Mouse (Mus musculus) midbrain, postnatal 0 days (tissue): Measurements from ENCODE around the gene Zscan12. TPM values are rescaled to one million over a fixed set of nuclear protein-coding genes. Genes with fewer than 3 reads are reported as not detected.

Experiments
- ATAC-seq: fragments of 200-750 bp; cut with Nextera tagmentation; 2 replicates; pipeline ENCODE4 v1.8.0; 2017; ENCODE audit warnings: moderate number of reproducible peaks, mild to moderate bottlenecking, moderate TSS enrichment, moderate library complexity; ENCODE audit not compliant: low FRiP score
- DNase-seq: peaks from one replicate; pipeline ENCODE4 v3.0.0-alpha.2; 2015; ENCODE audit warnings: low spot score
- H3K27ac ChIP-seq: fragments of 300-500 bp; sonication (generic); 2 replicates; pipeline ENCODE4 v1.5.1; 2014; ENCODE audit warnings: low read depth, mild to moderate bottlenecking, low read length, mixed read lengths
- H3K27me3 ChIP-seq: fragments of 300-500 bp; sonication (generic); 2 replicates; pipeline ENCODE4 v1.6.1; 2014; ENCODE audit warnings: low read length, control low read depth, mixed read lengths; ENCODE audit not compliant: insufficient read depth
- H3K36me3 ChIP-seq: fragments of 300-500 bp; sonication (generic); 2 replicates; pipeline ENCODE4 v1.6.1; 2014; ENCODE audit warnings: low read length, control low read depth, mixed read lengths; ENCODE audit not compliant: insufficient read depth
- H3K4me1 ChIP-seq: fragments of 300-500 bp; sonication (generic); 2 replicates; pipeline ENCODE4 v1.6.1; 2014; ENCODE audit warnings: mild to moderate bottlenecking, control low read depth, antibody characterized with exemption, low read length, mixed read lengths; ENCODE audit not compliant: insufficient read depth
- H3K4me2 ChIP-seq: fragments of 300-500 bp; sonication (generic); 2 replicates; pipeline ENCODE4 v1.6.1; 2014; ENCODE audit warnings: low read depth, mild to moderate bottlenecking, low read length, mixed read lengths; ENCODE audit not compliant: poor library complexity, severe bottlenecking
- H3K4me3 ChIP-seq: fragments of 300-500 bp; sonication (generic); 2 replicates; pipeline ENCODE4 v1.5.1; 2014; ENCODE audit warnings: low read depth, mild to moderate bottlenecking, low read length, moderate library complexity
- H3K9ac ChIP-seq: fragments of 300-500 bp; sonication (generic); replicated peaks from 2 replicates; pipeline ENCODE4 v1.6.1; 2014; ENCODE audit warnings: mild to moderate bottlenecking, low read length, moderate library complexity, mixed read lengths; ENCODE audit not compliant: poor library complexity, severe bottlenecking
- H3K9me3 ChIP-seq: fragments of 300-500 bp; sonication (generic); 2 replicates; pipeline ENCODE4 v1.6.1; 2016; ENCODE audit warnings: low read length, control low read depth
- CTCF ChIP-seq: IDR thresholded peaks from 2 replicates; pipeline ENCODE4 v1.5.1; 2016; ENCODE audit warnings: antibody characterized with exemption, mild to moderate bottlenecking
- WGBS: fragments of 180-500 bp; shearing (Covaris S2); extraction: QIAGEN DNeasy Blood & Tissue Kit; methylation state at CpG from one replicate; pipeline ENCODE4 v1.1.7; 2014; 5-methylcytosine and 5-hydroxymethylcytosine counted together
- polyA plus RNA-seq: library from polyadenylated mRNA; unstranded; fragments of >200 nt; fragmentation: Nextera tagmentation; extraction: Ambion mirVana; gene quantifications from 2 replicates; pipeline ENCODE4 v1.2.1, GENCODE M21; 2015
- total RNA-seq: library from RNA; depleted of rRNA; stranded (reverse); fragments of >200 nt; gene quantifications from 2 replicates; pipeline ENCODE4 v1.2.3, GENCODE M21; 2014

The Zscan12 gene
- total and polyA plus RNA-seq, 2 experiments from 2014 or later = 5.0 to 7.2 TPM

DNA sequence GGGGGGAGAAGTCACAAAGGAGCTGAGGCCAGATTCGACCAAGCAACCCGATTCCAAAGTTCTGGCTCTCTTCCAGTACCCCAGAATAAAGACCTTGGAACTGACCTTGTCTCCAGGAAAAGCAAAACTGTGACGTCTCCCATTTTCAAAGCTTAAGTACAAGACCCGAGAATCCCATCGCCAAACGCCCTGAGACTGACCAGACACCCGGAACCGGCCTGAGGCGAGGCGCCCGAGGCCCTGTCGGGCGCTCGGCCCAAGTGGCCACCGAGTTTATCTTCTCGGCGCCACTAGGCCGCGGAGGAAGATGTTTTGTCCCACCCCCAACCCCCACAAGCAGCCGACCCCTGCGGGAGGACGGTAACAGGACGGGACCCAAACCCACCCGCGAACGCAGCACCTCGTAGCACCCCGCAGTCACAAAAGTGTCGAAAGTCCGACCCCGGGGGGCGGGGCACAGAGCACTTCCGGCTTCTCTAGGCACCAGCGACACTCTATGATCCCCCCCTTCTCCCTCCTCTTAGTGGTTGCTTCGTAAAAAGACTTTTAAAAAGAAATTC lies 39.7 kb downstream of the Zscan12 start, which contains the start of gene Zkscan3:
Gene Zkscan3 (minus strand): TSS at position 469 of the 560 bp plus-strand sequence.
- DNase-seq = peak; percentile 93
- peak; percentile 95 for ATAC-seq
- H3K4me2 ChIP-seq = peak within 1 kb of the TSS; percentile 73
- WGBS = under 1% methylated on average over 35 of the region's 35 CpGs
- peak within 1 kb of the TSS; percentile 66 for H3K27ac ChIP-seq
- peak within 1 kb of the TSS; percentile 71 for H3K4me3 ChIP-seq
- no peaks in the 10 kb centered on the region for H3K27me3 ChIP-seq
- H3K36me3 ChIP-seq = no peaks in the 10 kb centered on the region
- no peaks in the 10 kb centered on the region for H3K9me3 ChIP-seq
- peak within 1 kb of the TSS; percentile 75 for H3K9ac ChIP-seq
- no peak for TF ChIP-seq CTCF
- H3K4me1 ChIP-seq = peaks cover 11% of the 10 kb centered on the region; the same call in 1 of the 2 replicates

DNA sequence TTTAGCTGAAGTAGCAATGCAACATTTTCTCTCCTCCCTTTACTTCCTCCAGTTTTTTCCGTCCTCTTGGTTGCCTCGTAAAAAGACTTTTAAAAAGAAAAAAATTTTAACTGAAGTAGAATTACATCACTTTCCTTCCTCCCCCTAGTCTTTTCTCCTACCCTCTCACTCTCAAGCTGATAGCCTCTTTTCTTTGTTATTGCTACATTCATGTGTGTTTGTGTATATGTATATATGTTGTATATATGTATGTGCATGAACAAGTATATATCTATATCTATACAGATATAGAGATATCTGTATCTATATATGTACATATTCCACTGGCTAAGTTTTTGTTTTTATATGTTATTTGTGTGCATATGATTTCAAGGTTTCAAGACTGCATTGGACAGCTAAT lies 40.2 kb downstream of the Zscan12 start:
- H3K27ac ChIP-seq = peak overlapping the region; percentile 66; the same call in 1 of the 2 replicates
- H3K4me2 ChIP-seq = peak overlapping the region; percentile 73
- peaks cover 11% of the 10 kb centered on the region; the same call in 1 of the 2 replicates for H3K4me1 ChIP-seq
- peak; percentile 47; the same call in 1 of the 2 replicates for ATAC-seq
- H3K27me3 ChIP-seq = no peaks in the 10 kb centered on the region
- peak overlapping the region; percentile 75; the same call in 1 of the 2 replicates for H3K9ac ChIP-seq
- H3K36me3 ChIP-seq = no peaks in the 10 kb centered on the region
- 0% methylated on average over 2 of the region's 2 CpGs for WGBS
- TF ChIP-seq CTCF = no peak
- H3K4me3 ChIP-seq = peak overlapping the region; percentile 71
- no peak for DNase-seq
- no peaks in the 10 kb centered on the region for H3K9me3 ChIP-seq

DNA sequence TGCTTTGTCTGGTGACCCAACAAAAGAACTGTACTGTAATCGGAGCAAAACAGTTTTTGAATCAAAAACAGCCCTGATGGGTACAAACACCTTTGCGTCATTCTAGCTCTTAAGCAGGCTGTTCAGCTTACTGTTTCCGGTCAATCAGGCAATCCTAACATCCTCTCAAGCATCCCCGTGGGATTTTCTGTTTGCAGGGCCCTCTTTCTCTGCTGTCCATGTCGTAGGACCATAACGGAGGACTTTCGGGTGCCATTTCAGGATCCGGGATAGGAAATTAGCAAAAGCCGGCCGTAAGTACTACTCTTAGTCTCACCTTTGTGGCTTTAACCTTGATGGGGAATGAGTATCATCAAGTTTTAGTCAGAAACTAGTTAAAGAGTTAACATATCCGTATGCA lies 44.7 kb downstream of the Zscan12 start:
- 79% methylated on average over 11 of the region's 11 CpGs for WGBS
- Histone ChIP-seq H3K27me3 (no peaks in the 10 kb centered on the region), H3K4me3 (no peak overlapping the region), H3K4me2 (peak overlapping the region; percentile 63), H3K9ac (no peak overlapping the region), H3K36me3 (no peaks in the 10 kb centered on the region), H3K27ac (0 out of 2 replicates have a peak overlapping the region, but pooled peaks have one; percentile 79), H3K4me1 (no peaks in the 10 kb centered on the region), H3K9me3 (no peaks in the 10 kb centered on the region)
- DNase-seq (no peak), ATAC-seq (no peak)
- no peak for TF ChIP-seq CTCF

DNA sequence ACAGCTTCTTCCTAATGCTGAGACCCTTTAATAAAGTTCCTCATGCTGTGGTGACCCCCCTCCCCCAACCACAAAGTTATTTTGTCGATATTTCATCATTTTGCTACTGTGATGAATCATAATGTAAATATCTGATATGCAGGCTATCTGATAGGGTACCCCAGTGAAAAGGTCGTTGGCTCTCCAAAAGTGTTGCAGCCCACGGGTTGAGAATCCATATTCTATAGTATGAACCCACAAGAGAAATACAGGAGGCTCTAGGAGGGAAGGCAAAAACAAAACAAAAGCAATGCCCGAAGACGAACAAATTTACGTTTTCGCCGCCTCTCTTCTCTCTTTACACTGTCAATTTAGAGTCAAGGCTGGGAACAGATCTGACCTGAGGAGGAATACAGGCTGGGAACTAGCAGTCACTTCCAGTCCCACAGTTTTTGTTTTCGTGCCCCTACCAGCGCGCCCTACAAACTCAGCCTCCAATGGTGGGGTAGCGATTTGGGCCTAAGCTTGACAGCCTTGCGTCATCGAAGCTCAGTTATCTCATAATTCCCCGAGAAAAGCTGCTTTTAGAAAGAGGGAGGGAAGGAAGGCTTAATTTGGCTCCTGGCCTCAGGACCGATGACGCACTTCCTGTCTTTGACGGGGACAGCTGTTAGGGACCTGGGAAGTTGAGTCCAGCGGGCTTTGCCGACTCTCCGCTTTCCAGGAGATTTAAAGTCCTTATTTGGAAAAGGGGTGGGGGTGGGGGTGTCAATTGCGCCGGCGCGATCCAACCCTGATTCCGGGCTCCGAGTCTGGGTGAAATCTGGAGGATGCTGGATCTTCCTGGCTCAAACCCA lies 45.6 kb downstream of the Zscan12 start:
- Histone ChIP-seq H3K4me3 (peak overlapping the region; percentile 57), H3K9ac (peak overlapping the region; percentile 77), H3K36me3 (no peaks in the 10 kb centered on the region), H3K9me3 (no peaks in the 10 kb centered on the region), H3K27ac (peak overlapping the region; percentile 79), H3K27me3 (no peaks in the 10 kb centered on the region), H3K4me1 (no peaks in the 10 kb centered on the region), H3K4me2 (peak overlapping the region; percentile 63)
- WGBS = 3% methylated on average over 27 of the region's 27 CpGs
- no peak for TF ChIP-seq CTCF
- DNase-seq = peak; percentile 96
- peak; percentile 96 for ATAC-seq

DNA sequence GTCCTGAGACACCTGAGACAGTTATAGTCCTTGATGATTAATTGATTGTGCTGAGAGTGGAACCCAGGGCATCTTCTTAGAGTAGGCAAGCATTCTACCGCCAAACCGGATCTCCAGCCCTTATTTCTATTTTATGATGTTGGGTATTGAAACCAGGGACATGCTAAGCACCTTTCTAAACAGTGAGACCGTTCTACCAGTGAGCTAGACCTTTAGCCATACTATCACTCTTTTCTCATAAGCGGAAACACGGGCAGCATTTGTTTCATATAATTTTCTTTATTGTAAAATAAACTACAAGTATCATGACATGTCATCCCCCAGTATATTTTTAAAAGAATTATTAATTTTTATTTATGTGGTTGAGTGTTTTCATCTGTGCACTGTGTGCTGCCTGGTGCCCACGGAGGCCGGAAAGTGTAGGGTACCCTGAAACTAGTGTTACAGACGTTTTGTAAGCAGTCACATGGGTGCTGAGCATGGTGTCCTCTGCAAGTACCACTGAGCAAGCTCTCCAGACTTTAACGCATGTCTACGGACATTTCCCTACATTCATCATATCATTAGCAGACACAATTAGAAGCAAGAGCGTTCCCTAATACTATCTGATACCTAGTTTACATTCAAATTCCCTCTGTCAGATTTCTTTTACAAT lies 46.3 kb downstream of the Zscan12 start:
- Histone ChIP-seq H3K4me2 (peak overlapping the region; percentile 63), H3K4me3 (peak overlapping the region; percentile 57), H3K4me1 (no peaks in the 10 kb centered on the region), H3K27ac (peak overlapping the region; percentile 70), H3K9ac (peak overlapping the region; percentile 77; the same call in 1 of the 2 replicates), H3K27me3 (no peaks in the 10 kb centered on the region), H3K36me3 (no peaks in the 10 kb centered on the region), H3K9me3 (no peaks in the 10 kb centered on the region)
- TF ChIP-seq CTCF = no peak
- ATAC-seq (peak; percentile 21), DNase-seq (no peak)
- 51% methylated on average over 11 of the region's 11 CpGs for WGBS
